Mouse (Mus musculus): ENCODE measurements around the gene Auts2. TPM values are rescaled to one million over a fixed set of nuclear protein-coding genes. Genes with fewer than 3 reads are reported as not detected.

Auts2 gene
- polyA plus RNA-seq, 1 experiment from 2014 or later: 95.1 TPM

DNA sequence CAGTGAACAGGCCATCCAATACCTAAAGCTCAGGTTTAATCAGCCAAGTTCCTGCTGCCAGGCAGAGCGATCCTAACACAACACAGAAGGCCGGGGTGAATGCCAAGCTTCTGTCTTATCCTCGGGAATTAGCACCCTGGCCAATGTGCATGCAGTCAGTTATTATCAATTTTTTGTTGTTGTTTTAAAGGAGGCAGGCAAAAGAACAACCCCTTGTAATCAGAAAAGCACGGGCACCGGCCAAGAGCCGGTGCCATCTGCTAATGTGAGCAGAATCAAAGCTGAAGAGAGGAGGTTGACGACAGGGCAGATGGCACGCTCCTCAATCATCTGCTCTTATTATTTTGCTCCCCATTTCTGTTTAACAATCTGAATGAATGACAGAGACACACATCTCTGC is 373.1 kb downstream of the Auts2 start:
- no peak overlapping the region for H3K9ac ChIP-seq

DNA sequence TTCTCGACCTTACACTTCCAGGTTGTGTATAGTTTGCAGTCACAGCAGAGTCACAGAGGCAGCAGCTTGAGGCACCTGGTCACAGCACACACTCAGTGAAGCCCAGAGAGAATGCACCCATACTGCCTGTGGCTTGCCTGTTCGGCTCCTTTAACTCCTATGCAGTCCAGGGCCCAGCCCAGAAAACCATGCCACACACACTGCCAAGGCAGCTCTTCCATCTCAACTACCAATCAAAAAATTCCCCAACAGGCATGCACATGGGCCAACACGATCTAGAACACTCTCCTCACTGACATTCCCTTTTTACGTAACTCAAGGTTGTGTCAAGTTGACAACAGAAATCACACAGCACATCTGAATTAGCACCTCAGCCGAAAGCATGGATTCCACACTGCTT is 374.3 kb downstream of the Auts2 start:
- Histone ChIP-seq H3K36me3 (ENCODE audit: poor library complexity, severe bottlenecking) (no peaks in the 10 kb centered on the region), H3K27me3 (no peaks in the 10 kb centered on the region), H3K4me1 (peaks cover 36% of the 10 kb centered on the region), H3K9me3 (replicated peaks) (no peaks in the 10 kb centered on the region), H3K9ac (no peak overlapping the region), H3K4me2 (no peak overlapping the region), H3K27ac (no peak overlapping the region), H3K4me3 (no peak overlapping the region)
- no peak for ATAC-seq
- 86% methylated on average over 5 of the region's 5 CpGs for WGBS

More for the DNA sequence above, 373.1 kb downstream of the Auts2 start:
- peak; percentile 84 for ATAC-seq
- Histone ChIP-seq H3K4me1 (peaks cover 36% of the 10 kb centered on the region), H3K36me3 (ENCODE audit: poor library complexity, severe bottlenecking) (no peaks in the 10 kb centered on the region), H3K4me2 (0 out of 2 replicates have a peak overlapping the region, but pooled peaks have one; percentile 6), H3K9me3 (replicated peaks) (no peaks in the 10 kb centered on the region), H3K4me3 (no peak overlapping the region), H3K27me3 (no peaks in the 10 kb centered on the region), H3K27ac (peak overlapping the region; percentile 70)
- 37% methylated on average over 8 of the region's 8 CpGs for WGBS

DNA sequence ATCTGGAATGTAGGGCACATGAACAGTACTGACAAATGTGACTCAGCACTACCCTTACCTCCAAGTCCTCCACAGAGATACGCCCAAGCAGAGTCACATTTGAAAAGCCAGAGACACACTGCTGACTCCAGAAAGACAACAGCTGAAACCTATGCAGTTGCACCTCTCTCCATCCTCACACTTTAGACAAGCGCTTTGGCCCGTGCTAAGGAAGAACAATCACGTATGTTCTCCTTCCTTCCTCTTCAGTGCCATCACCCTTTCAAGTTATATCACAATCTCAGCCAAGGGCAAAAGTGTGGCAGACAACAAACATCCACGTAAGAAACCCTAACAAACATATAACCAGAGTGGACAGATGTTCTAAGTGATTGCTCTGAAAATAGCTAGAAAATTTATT is 374.9 kb downstream of the Auts2 start:
- no peak for ATAC-seq
- no peak overlapping the region for H3K4me3 ChIP-seq
- no peaks in the 10 kb centered on the region for H3K27me3 ChIP-seq
- no peaks in the 10 kb centered on the region for H3K9me3 ChIP-seq (replicated peaks)
- WGBS: 93% methylated on average over 5 of the region's 5 CpGs
- H3K4me1 ChIP-seq: peaks cover 38% of the 10 kb centered on the region
- no peaks in the 10 kb centered on the region for H3K36me3 ChIP-seq (ENCODE audit: poor library complexity, severe bottlenecking)
- H3K27ac ChIP-seq: no peak overlapping the region
- H3K9ac ChIP-seq: no peak overlapping the region
- H3K4me2 ChIP-seq: no peak overlapping the region

DNA sequence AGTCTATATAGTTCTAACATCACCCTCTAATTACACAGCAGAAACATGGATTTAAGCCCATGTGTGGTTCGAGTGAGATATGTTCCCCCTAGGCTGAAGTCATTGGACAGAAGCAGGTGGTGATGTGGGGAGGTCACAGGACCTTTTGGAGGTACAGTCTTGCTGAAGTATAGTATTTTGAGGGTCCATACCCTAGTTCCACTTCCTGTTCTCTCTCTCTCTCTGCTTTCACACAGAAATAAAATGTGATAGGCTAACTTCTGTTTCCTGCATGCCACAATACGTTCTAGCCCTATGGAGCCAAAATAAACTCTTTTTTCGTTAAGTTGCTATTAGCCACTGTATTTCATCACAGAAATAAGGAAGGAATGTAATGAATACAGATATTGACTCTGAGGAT is 376.6 kb downstream of the Auts2 start:
- Histone ChIP-seq H3K9ac (no peak overlapping the region), H3K27ac (no peak overlapping the region), H3K4me3 (no peak overlapping the region), H3K9me3 (replicated peaks) (no peaks in the 10 kb centered on the region), H3K4me1 (peaks cover 46% of the 10 kb centered on the region), H3K27me3 (no peaks in the 10 kb centered on the region), H3K4me2 (no peak overlapping the region), H3K36me3 (ENCODE audit: poor library complexity, severe bottlenecking) (no peaks in the 10 kb centered on the region)
- no peak for ATAC-seq
- 79% methylated on average over 3 of the region's 3 CpGs for WGBS

DNA sequence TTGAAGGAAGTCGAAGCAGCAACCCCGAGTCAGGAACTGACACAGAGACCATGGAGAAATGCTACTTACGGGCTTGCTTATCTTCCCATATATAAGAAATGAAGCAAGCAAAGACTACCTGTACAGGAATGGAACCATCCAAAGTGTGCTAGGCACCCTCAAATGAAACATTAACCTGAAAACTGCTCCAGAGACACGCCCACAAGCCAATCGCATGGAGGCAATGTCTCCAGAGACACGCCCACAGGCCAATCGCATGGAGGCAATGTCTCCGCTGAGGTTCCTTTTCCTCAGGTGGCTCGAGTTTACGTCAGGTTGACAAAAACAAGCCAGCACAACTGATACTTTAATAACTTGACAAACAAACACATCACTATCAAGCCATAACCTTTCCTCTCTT is 379.2 kb downstream of the Auts2 start:
- Histone ChIP-seq H3K4me1 (peaks cover 36% of the 10 kb centered on the region), H3K9ac (no peak overlapping the region), H3K4me2 (no peak overlapping the region), H3K27me3 (no peaks in the 10 kb centered on the region), H3K9me3 (replicated peaks) (no peaks in the 10 kb centered on the region), H3K27ac (no peak overlapping the region), H3K4me3 (no peak overlapping the region), H3K36me3 (ENCODE audit: poor library complexity, severe bottlenecking) (no peaks in the 10 kb centered on the region)
- no peak for ATAC-seq
- 80% methylated on average over 10 of the region's 10 CpGs for WGBS

DNA sequence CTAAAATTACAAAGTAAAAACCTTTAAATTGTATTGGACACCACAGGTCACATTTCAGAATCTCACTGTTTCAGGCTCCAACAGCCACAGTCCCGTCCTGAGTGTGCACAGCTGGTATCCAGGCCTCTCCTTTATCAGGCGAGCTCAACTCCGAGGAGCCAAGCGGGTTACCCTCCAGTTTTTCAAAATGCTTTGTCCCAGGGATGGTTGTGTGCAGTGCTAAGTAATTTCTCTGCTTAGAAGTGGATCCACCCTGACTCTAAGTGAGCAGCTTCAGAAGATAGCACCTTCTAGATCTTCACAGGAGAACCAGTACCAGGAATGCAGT is 381.0 kb downstream of the Auts2 start:
- H3K9ac ChIP-seq: no peak overlapping the region
- no peaks in the 10 kb centered on the region for H3K36me3 ChIP-seq (ENCODE audit: poor library complexity, severe bottlenecking)
- H3K27ac ChIP-seq: peak overlapping the region; percentile 80; the same call in 1 of the 2 replicates
- H3K9me3 ChIP-seq (replicated peaks): no peaks in the 10 kb centered on the region
- H3K4me1 ChIP-seq: peaks cover 31% of the 10 kb centered on the region
- WGBS: 28% methylated on average over 4 of the region's 4 CpGs
- no peaks in the 10 kb centered on the region for H3K27me3 ChIP-seq
- ATAC-seq: no peak
- H3K4me2 ChIP-seq: no peak overlapping the region
- no peak overlapping the region for H3K4me3 ChIP-seq

DNA sequence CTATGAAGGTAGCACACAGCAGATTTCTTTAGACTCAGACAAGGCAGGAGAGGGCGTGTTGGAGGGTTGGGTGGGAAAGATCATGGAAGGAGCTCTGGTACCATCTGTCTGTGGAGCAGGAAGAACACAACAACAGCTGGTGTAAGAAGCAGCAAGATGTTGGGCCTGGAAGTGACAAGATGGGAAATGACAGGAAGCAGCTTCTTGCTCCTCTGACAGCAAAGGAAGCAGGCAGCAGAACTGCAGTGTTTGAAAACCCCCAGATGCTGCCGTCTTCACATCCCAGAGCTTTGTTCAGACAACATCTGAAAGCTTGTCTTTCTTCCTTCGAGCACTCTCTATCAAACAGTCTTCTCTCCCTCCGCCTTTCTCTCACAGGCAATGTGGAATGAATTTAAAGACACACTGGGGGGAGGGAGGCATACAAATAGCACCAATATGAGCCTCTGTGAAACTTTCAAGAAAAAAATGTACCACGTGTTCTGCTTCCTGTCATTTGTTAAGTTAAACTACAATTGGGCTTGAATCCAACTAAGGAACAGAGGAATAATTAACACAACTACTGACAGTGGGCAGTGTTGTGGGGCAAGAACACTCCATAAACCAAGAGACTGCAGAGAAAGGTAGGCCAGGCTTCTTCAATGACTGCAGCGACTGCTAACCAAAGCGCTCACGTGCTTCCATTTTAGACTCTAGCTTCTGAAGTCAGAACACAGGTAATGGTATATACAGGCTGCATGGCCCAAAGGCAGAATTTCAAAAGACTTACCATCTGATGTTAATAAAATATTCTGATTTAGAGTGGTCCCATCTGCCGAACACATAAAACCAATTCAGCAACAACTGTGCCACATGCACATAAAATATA is 381.6 kb downstream of the Auts2 start:
- Histone ChIP-seq H3K27me3 (no peaks in the 10 kb centered on the region), H3K9me3 (replicated peaks) (no peaks in the 10 kb centered on the region), H3K36me3 (ENCODE audit: poor library complexity, severe bottlenecking) (no peaks in the 10 kb centered on the region), H3K9ac (no peak overlapping the region), H3K4me2 (peak overlapping the region; percentile 4; the same call in 1 of the 2 replicates), H3K4me3 (no peak overlapping the region), H3K27ac (peak overlapping the region; percentile 80), H3K4me1 (peaks cover 31% of the 10 kb centered on the region)
- ATAC-seq: peak; percentile 66
- WGBS: 42% methylated on average over 9 of the region's 9 CpGs

DNA sequence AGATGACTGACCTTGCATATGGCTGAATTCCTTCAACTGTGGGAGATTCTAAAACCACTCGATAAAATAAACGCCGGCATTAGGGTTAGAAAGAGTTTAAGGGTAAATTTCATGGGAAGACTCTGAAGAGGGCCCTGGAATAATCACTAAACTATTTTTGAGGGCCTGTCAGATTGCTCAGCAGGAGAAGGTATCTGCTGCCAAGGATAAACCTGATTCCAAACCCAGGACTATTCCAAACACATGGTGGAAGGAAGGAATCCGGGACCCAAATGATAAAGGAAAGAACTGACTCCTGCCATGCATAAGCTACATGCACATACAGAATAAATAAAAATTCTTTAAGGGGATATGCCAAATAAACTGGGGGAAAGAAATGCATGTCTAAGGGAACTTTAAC is 399.0 kb downstream of the Auts2 start:
- Histone ChIP-seq H3K4me1 (peaks cover 11% of the 10 kb centered on the region; the same call in 1 of the 2 replicates), H3K4me2 (no peak overlapping the region), H3K4me3 (no peak overlapping the region), H3K9me3 (replicated peaks) (no peaks in the 10 kb centered on the region), H3K36me3 (ENCODE audit: poor library complexity, severe bottlenecking) (no peaks in the 10 kb centered on the region), H3K9ac (no peak overlapping the region), H3K27me3 (no peaks in the 10 kb centered on the region), H3K27ac (no peak overlapping the region)
- no peak for ATAC-seq
- WGBS: 97% methylated on average over 4 of the region's 4 CpGs

DNA sequence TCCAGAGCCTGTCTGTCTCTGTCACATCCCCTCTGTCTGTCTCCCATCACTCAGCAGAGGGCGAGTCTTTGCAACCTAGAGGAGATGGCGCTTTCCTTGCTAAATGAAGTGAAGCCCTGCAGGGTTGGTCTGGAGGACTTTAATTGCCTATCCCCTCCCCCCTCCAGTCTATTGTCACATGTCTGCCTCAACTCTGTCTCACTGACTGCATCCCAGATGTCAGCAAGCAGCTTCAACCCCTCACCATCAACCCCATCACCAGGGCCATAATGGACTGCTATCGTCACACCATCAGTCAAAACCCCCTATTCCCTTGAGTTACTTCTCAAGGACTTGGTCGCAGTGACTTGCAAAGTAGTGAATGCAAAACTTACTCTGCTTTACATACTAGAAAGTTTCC is 402.3 kb downstream of the Auts2 start:
- Histone ChIP-seq H3K4me3 (no peak overlapping the region), H3K36me3 (ENCODE audit: poor library complexity, severe bottlenecking) (no peaks in the 10 kb centered on the region), H3K4me1 (peaks cover 9% of the 10 kb centered on the region), H3K4me2 (no peak overlapping the region), H3K27ac (no peak overlapping the region), H3K27me3 (no peaks in the 10 kb centered on the region), H3K9me3 (replicated peaks) (no peaks in the 10 kb centered on the region), H3K9ac (no peak overlapping the region)
- WGBS: 72% methylated on average over 4 of the region's 4 CpGs
- ATAC-seq: no peak

DNA sequence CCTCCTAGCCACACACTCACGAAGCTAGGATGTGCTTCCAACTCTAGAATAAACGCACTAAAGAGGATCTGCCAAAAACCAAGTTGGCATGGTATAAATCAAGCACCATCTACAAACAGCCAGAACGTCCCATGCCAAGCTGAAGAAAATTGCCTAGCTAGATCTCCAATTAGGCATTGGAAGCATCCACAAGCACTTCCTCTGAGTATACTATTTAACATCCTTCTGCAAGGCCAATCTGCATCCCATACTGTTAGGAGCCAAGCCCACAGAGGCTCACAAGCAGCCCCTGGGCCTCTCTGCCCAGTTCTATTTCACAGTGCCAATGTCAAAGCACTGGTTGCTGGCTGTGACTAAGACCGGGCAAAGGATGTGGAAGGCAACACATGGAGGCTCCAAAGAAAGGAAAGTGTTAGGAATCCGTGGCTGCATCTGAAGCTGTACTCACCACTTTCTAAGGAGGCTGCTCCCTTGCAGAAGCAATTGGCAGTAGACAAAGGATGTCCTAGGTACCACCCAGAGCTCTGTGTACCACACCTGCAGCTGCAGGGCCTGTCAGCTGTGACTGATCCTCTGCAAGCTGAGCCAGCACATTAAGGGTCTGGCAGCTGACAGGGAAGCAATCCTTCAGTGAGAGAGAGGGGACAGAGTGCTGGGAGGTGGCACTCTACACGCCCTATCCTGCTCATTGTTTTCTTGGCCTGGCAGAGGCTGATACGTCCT is 407.0 kb downstream of the Auts2 start:
- no peaks in the 10 kb centered on the region for H3K9me3 ChIP-seq (replicated peaks)
- no peaks in the 10 kb centered on the region for H3K27me3 ChIP-seq
- peaks cover 11% of the 10 kb centered on the region for H3K4me1 ChIP-seq
- peak overlapping the region; percentile 57 for H3K27ac ChIP-seq
- peak; percentile 51; the same call in 1 of the 2 replicates for ATAC-seq
- no peak overlapping the region for H3K4me3 ChIP-seq
- H3K9ac ChIP-seq: no peak overlapping the region
- 52% methylated on average over 7 of the region's 7 CpGs for WGBS
- H3K36me3 ChIP-seq (ENCODE audit: poor library complexity, severe bottlenecking): no peaks in the 10 kb centered on the region
- no peak overlapping the region for H3K4me2 ChIP-seq

DNA sequence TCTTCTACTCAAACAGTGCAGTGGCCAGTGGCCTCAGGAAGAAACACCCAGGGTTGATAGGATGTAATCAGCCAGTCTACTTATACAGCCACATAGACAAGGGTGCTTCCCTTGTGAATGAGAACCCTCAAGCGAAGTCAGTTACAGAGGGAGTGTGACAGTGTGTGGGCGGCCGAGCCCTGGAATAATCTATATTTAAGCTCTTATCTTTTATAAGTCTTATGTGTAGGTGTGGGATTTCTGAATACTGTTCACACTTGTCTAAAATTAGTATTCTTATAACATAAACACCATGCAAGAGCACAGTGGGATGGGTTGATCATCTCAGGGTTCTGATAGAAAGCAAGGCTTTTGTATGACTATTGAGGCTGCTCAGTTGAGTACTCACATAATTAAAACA is 411.2 kb downstream of the Auts2 start:
- WGBS: 92% methylated on average over 3 of the region's 3 CpGs
- H3K9me3 ChIP-seq (replicated peaks): no peaks in the 10 kb centered on the region
- no peak overlapping the region for H3K27ac ChIP-seq
- H3K4me1 ChIP-seq: peaks cover 23% of the 10 kb centered on the region
- H3K4me2 ChIP-seq: no peak overlapping the region
- no peak overlapping the region for H3K9ac ChIP-seq
- no peaks in the 10 kb centered on the region for H3K36me3 ChIP-seq (ENCODE audit: poor library complexity, severe bottlenecking)
- no peak overlapping the region for H3K4me3 ChIP-seq
- no peak for ATAC-seq
- no peaks in the 10 kb centered on the region for H3K27me3 ChIP-seq

DNA sequence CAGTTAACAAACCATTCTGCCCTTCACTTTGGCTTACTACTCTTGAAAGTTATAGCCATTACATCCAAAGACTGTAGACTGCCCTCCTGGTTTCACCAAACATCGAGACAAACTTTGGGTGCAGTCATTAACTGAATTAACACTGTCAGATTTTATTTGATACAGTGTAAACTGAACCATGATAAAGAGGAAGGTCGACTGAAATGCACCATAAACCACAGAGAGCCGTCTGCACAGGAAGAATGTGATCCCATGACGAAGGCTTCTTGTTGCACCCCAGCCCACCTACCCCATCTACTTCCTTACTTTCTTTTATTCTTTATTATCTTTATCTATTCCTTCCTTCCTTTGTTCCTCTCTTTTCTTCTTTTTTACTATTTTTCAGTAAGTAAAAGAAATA is 412.6 kb downstream of the Auts2 start:
- H3K9ac ChIP-seq: no peak overlapping the region
- no peaks in the 10 kb centered on the region for H3K27me3 ChIP-seq
- no peak overlapping the region for H3K4me2 ChIP-seq
- no peak overlapping the region for H3K4me3 ChIP-seq
- ATAC-seq: no peak
- H3K4me1 ChIP-seq: peaks cover 18% of the 10 kb centered on the region
- no peak overlapping the region for H3K27ac ChIP-seq
- no peaks in the 10 kb centered on the region for H3K36me3 ChIP-seq (ENCODE audit: poor library complexity, severe bottlenecking)
- no peaks in the 10 kb centered on the region for H3K9me3 ChIP-seq (replicated peaks)
- 77% methylated on average over 4 of the region's 4 CpGs for WGBS

Measured in forebrain, embryonic 13.5 days (tissue).